Mouse (Mus musculus): ENCODE measurements at regions not wholly inside any gene's neighbourhood (a gene's known extent, or its start where the extent isn't known, plus 50 kb on each side); places are given as distances from the start of the nearest gene placed in this dataset.

GRCm38 (mm10) chr13:43724161-43724560 is 60.4 kb upstream of the Cd83 start:
- DNase-seq (ENCODE audit: low read depth), result no peak

GRCm38 (mm10) chr13:43725698-43726097 is 58.9 kb upstream of the Cd83 start:
- peak; percentile 14 for DNase-seq (ENCODE audit: low read depth)

GRCm38 (mm10) chr13:43726895-43727341 is 57.7 kb upstream of the Cd83 start:
- no peak for DNase-seq (ENCODE audit: low read depth)

GRCm38 (mm10) chr13:43729617-43730016 is 55.0 kb upstream of the Cd83 start:
- no peak for DNase-seq (ENCODE audit: low read depth)

- DNase-seq (ENCODE audit: low read depth), result no peak
These were observed 51.5 kb upstream of the Cd83 start for GRCm38 (mm10) chr13:43733061-43733460.

- DNase-seq (ENCODE audit: low read depth), result peak; percentile 19
These were observed 49.9 kb upstream of the Cd83 start for GRCm38 (mm10) chr13:43734641-43735040.
